Mouse (Mus musculus) stomach, postnatal 0 days (tissue): ENCODE data around the gene Tubb2a.

Experiments used
- CTCF ChIP-seq: IDR thresholded peaks from 2 replicates; pipeline ENCODE4 v1.5.1; 2016; ENCODE audit warnings: antibody characterized with exemption, low read depth, mild to moderate bottlenecking, moderate library complexity
- EP300 ChIP-seq: optimal IDR thresholded peaks from 2 replicates; pipeline ENCODE3; 2016; ENCODE audit warnings: antibody characterized with exemption

DNA sequence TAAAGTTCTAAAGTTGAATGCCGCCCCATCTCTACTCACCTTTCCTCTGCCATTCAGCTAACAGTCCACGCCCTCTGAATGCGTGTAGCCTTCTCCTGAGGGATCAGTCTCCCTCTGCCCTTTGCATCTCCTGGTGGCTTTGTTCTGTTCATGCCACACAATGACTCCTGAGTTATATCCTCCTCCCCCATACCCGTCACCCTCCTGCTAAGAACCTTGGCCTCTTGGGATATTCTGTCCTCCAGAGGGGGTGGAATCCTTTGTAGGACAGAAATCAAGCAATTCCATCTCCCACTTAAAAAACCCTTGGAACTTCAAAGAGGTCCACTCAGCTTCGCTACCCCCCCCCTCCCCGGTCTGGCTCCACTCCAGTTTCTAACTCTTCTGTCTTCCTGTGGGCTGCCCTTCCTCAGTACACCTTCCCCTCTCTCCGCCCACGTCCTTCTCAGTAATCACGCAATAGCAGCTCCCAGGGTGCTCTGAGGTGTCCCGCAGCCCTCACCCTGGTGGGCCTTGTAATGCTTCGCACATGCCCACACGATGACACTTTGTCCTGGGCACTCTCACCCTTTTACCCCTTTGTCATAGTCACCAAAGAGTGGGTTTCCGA is 24.0 kb downstream of the Tubb2a start:
- TF ChIP-seq CTCF: no peak
- no peak for TF ChIP-seq EP300
